Mouse (Mus musculus) heart, embryonic 16.5 days (tissue): ENCODE results near the gene Cc2d1a. TPM values are rescaled to one million over a fixed set of nuclear protein-coding genes. Genes with fewer than 3 reads are reported as not detected.

Source experiments
- ATAC-seq: fragments of 200-750 bp; cut with Nextera tagmentation; replicated peaks from 2 replicates; pipeline ENCODE4 v1.8.0; 2017; ENCODE audit warnings: moderate number of reproducible peaks; ENCODE audit not compliant: insufficient read depth, low FRiP score; ENCODE audit errors: extremely low read depth
- H3K27ac ChIP-seq: fragments of 300-500 bp; sonication (generic); 2 replicates; pipeline ENCODE4 v1.5.1; 2014; ENCODE audit warnings: mild to moderate bottlenecking, low read length, control low read depth, moderate library complexity
- H3K27me3 ChIP-seq: fragments of 300-500 bp; sonication (generic); 2 replicates; pipeline ENCODE4 v1.6.1; 2014; ENCODE audit warnings: low read length, mixed read lengths; ENCODE audit not compliant: control insufficient read depth, insufficient read depth
- H3K36me3 ChIP-seq: fragments of 300-500 bp; sonication (generic); 2 replicates; pipeline ENCODE4 v1.6.1; 2014; ENCODE audit not compliant: control insufficient read depth, insufficient read depth
- H3K4me1 ChIP-seq: fragments of 300-500 bp; sonication (generic); 2 replicates; pipeline ENCODE4 v1.6.1; 2014; ENCODE audit warnings: low read length, mixed read lengths; ENCODE audit not compliant: control insufficient read depth, insufficient read depth
- H3K4me2 ChIP-seq: fragments of 300-500 bp; sonication (generic); 2 replicates; pipeline ENCODE4 v1.6.1; 2014; ENCODE audit warnings: low read depth, mild to moderate bottlenecking, control low read depth, low read length
- H3K4me3 ChIP-seq: fragments of 300-500 bp; sonication (generic); 2 replicates; pipeline ENCODE4 v1.5.1; 2014; ENCODE audit warnings: mild to moderate bottlenecking, control low read depth, low read length
- H3K9ac ChIP-seq: fragments of 300-500 bp; sonication (generic); 2 replicates; pipeline ENCODE4 v1.6.1; 2014; ENCODE audit warnings: low read length, control low read depth
- H3K9me3 ChIP-seq: fragments of 300-500 bp; sonication (generic); replicated peaks from 2 replicates; pipeline ENCODE4 v1.6.1; 2016; ENCODE audit warnings: low read length; ENCODE audit not compliant: control insufficient read depth
- WGBS: fragments of 180-500 bp; shearing (Covaris S2); extraction: QIAGEN DNeasy Blood & Tissue Kit; methylation state at CpG from one replicate; pipeline ENCODE4 v1.1.7; 2014; 5-methylcytosine and 5-hydroxymethylcytosine counted together
- polyA plus RNA-seq: library from polyadenylated mRNA; unstranded; fragments of >200 nt; fragmentation: Nextera tagmentation; extraction: Ambion mirVana; gene quantifications from 2 replicates; pipeline ENCODE4 v1.2.1, GENCODE M21; 2015

Cc2d1a gene
- polyA plus RNA-seq, 1 experiment from 2014 or later: 14.8 TPM

DNA sequence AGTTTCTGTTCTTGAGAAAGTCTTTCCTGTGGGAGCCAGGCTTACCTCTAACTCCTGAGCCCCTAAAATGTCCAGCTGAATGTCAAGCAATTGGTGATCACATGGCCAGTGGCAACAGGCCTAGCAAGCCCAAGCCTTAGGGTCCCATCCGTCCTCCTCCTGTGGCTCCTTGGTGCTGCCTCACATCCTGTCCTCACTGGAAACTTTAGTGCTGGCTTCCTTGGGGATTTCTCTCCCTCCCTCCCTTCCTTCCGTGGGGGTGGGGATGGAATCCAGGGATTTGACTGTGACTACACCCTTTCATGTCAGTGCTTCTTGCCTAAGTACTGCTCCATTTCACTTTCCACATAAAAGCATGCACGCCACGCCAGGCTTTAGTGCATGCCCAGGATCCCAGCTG is 41.9 kb upstream of the Cc2d1a start:
- Histone ChIP-seq H3K9me3 (no peaks in the 10 kb centered on the region; the same call in 1 of the 2 replicates), H3K27ac (peak overlapping the region; percentile 40; the same call in 1 of the 2 replicates), H3K9ac (no peak overlapping the region), H3K27me3 (no peaks in the 10 kb centered on the region), H3K36me3 (no peaks in the 10 kb centered on the region), H3K4me1 (peaks cover 22% of the 10 kb centered on the region), H3K4me3 (no peak overlapping the region), H3K4me2 (no peak overlapping the region)
- WGBS: 63% methylated on average over 4 of the region's 4 CpGs
- ATAC-seq: no peak

DNA sequence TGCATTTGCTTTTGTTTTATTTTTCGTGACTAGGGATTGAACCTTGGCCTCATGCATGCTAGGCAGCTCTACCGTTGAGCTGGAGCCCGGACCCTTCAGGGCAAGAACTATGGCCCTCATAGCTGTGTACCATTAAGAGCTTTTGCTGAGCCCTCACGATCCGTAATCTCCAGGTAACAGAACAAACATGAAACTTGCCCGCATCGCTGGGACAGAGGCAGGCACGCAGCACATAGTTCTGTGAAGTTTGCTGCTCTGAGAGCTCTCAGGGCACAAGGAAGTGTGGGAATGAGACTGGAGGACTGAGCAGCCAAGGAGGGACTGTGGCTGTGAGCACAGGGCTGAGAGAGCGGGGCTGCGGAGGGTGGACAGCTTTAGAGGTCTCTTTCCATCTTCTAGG is 40.9 kb upstream of the Cc2d1a start:
- Histone ChIP-seq H3K9me3 (no peaks in the 10 kb centered on the region; the same call in 1 of the 2 replicates), H3K27me3 (no peaks in the 10 kb centered on the region), H3K36me3 (no peaks in the 10 kb centered on the region), H3K4me2 (no peak overlapping the region), H3K4me3 (no peak overlapping the region), H3K4me1 (peaks cover 28% of the 10 kb centered on the region), H3K27ac (peak overlapping the region; percentile 5; the same call in 1 of the 2 replicates), H3K9ac (no peak overlapping the region)
- ATAC-seq: no peak
- WGBS: 75% methylated on average over 10 of the region's 10 CpGs

DNA sequence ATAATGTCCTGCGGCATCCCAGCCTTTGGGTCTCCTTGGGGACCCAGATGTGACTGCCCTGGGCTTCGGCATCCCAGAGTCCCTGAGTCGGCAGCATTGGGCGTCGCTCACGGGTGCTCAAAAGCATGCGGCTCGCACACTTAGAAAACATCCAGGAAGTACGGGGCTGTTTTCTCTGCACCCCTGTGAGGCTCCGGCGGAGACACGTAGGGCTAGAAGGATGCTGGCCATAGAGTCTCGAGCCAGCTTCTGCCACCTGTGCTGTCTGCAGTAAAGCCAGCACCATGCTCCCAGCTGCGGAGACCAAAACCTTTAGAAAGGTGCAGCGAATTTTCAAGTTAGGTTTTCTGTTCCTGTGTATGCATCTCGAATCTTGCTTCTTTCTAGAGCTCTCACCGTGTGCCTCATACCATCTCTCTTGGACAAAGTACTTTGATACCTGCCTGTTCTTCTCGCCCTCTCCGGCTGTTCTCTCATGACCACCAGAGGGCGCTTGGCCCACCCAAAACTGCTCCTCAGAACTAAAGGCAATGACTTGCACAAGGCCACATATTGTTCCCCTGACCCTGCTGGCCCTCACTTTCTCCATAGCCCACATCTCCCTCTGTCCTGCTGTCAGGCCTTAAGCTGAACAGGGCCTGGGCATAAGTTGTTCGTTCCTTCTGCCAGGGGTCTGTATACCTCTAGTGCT is 39.5 kb upstream of the Cc2d1a start:
- H3K4me2 ChIP-seq: peak overlapping the region; percentile 69
- no peaks in the 10 kb centered on the region for H3K36me3 ChIP-seq
- H3K27ac ChIP-seq: peak overlapping the region; percentile 34
- H3K9me3 ChIP-seq: no peaks in the 10 kb centered on the region; the same call in 1 of the 2 replicates
- peak overlapping the region; percentile 57 for H3K9ac ChIP-seq
- 3% methylated on average over 21 of the region's 21 CpGs for WGBS
- ATAC-seq: peak; percentile 7; the same call in 1 of the 2 replicates
- peaks cover 28% of the 10 kb centered on the region for H3K4me1 ChIP-seq
- H3K27me3 ChIP-seq: no peaks in the 10 kb centered on the region
- peak overlapping the region; percentile 55 for H3K4me3 ChIP-seq

DNA sequence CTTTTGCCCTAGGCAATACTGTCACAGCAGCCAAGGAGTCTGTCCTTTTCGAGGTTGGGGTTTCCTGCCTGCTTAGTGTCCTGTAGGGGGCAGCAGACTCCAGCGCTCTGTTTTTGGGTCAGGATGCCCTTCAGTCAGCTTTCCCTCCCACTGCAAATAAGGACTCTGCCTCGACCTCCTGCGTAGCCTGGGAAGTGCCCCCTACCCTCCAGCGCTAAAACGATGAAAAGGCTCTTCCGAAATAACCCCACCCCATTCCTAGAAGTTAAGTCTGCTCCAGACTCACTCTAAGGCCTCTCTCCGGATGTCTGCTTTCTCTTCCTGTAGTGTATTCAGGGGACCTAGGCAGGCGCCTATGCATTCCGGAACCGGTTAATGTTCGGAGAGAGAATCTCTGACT is 38.8 kb upstream of the Cc2d1a start:
- WGBS: 0% methylated on average over 12 of the region's 12 CpGs
- Histone ChIP-seq H3K27me3 (no peaks in the 10 kb centered on the region), H3K27ac (peak overlapping the region; percentile 34), H3K36me3 (no peaks in the 10 kb centered on the region), H3K9me3 (no peaks in the 10 kb centered on the region; the same call in 1 of the 2 replicates), H3K4me1 (peaks cover 22% of the 10 kb centered on the region), H3K9ac (peak overlapping the region; percentile 57), H3K4me3 (peak overlapping the region; percentile 55), H3K4me2 (peak overlapping the region; percentile 69)
- peak; percentile 25 for ATAC-seq

DNA sequence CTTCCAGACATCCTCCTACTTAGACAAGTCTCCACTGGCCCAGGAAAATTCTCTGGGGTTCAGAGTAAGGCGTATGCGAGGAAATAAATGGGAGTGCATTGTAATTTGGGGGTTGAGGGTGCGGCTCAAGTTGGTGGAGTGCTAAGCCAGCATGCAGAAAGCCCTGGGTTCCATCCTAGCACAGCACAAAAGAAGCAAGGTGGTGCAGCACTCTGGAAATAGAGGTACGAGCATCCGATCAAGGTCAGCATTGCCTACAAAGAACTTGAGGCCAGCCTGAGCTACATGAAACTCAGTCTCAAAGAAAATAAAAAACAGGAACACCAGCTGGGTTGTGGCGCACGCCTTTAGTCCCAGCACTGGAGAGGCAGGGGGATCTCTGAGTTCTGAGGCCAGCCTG is 37.4 kb upstream of the Cc2d1a start, which contains the start of gene Nanos3:
TSS of gene Nanos3 (minus strand) at position 101 of the 400 bp plus-strand sequence.
- Histone ChIP-seq H3K4me2 (peak within 1 kb of the TSS; percentile 74), H3K9me3 (no peaks in the 10 kb centered on the region; the same call in 1 of the 2 replicates), H3K4me3 (peak within 1 kb of the TSS; percentile 79), H3K27me3 (no peaks in the 10 kb centered on the region), H3K27ac (peak within 1 kb of the TSS; percentile 81), H3K4me1 (peaks cover 29% of the 10 kb centered on the region), H3K9ac (peak within 1 kb of the TSS; percentile 95), H3K36me3 (no peaks in the 10 kb centered on the region)
- 95% methylated on average over 7 of the region's 7 CpGs for WGBS
- no peak for ATAC-seq

DNA sequence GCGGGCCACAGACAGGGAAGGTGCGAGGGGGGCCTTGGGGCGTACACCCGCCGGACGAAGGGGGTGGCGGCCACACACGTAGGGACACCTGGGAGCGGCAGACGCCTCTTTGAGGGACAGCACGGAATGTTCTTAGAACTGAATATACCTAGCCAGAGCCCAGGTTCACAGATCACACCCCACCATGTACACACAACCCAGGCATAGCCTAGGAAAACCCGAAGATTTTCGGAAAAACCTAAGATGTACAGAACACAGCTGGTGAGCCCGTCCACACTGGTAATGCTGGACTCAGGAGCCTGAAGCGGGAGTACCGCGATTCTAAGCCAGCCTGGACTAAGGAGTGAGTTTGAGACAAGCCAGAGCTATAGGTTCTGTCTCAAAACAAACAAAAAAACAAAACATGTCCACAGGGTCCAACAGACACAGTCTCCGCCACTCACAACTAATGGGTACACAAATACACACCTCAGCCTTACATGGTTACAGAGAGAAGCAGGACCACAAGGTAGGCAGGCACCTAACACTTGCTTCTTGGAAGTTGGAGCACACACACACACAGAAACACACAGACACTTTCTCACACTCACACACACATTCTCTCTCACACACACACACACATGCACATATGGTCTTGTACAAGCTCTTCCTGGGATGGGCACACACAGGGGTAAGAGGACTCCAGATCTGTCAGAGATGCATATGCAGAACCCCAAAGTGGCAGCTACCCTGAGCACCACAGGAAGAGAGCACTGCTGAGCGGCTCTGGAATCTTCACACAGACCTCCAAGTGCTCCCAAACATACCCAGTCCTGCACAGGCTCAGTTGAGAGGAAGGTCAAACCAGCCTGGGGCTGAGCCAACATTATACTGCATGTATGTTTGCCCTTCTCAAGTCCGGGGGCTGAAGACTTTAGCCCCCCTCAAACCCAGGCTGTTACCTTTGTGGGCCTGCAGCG is 36.6 kb upstream of the Cc2d1a start:
- WGBS: 20% methylated on average over 21 of the region's 21 CpGs
- peak; percentile 4; the same call in 1 of the 2 replicates for ATAC-seq
- H3K9ac ChIP-seq: peak overlapping the region; percentile 95
- H3K4me3 ChIP-seq: peak overlapping the region; percentile 79
- peak overlapping the region; percentile 81 for H3K27ac ChIP-seq
- no peaks in the 10 kb centered on the region for H3K36me3 ChIP-seq
- H3K4me2 ChIP-seq: peak overlapping the region; percentile 74
- peaks cover 37% of the 10 kb centered on the region for H3K4me1 ChIP-seq
- no peaks in the 10 kb centered on the region; the same call in 1 of the 2 replicates for H3K9me3 ChIP-seq
- no peaks in the 10 kb centered on the region for H3K27me3 ChIP-seq

DNA sequence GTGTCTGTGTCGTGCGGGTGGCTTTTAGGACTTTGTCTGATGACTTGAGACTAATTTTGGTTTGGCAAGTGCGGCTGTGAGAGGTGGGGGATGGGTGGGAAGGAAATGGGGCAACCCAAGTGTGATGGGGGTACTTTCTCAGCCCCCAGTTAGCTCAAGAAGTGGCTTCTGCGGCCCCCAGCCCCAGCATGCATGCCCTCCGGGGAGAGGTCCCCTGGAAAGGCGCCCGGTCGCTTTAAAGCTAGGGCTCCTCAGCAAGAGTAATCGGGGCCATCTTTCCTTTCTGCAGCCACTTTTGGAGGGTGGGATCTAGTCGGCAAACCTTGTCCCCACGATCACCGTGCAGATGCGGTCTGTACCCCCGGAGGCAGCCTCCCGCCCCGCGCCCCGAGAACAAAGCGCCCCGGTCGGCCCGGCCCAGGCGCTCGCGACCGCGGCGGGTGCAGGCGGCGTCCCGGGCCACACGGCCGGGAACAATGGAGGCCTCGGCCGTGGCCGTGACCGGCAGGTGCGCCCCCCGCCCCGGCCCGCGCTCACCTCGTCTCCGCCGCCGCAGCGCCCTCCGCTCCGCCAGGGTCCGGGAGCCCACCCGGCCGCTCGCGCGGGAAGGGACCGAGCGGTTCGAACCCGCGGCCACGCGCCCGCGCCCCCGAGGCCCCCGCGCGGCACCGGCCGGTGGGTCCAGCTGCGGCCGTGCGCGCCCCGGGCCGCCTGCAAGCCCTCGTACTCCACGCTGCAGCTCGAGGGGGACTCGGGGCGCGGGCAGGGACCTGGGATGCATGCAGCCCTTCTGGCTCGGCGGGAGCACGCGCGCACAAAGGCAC is 35.7 kb upstream of the Cc2d1a start:
- WGBS: under 1% methylated on average over 85 of the region's 87 CpGs
- H3K9me3 ChIP-seq: no peaks in the 10 kb centered on the region; the same call in 1 of the 2 replicates
- H3K4me1 ChIP-seq: peaks cover 42% of the 10 kb centered on the region
- H3K4me3 ChIP-seq: peak overlapping the region; percentile 79
- peak overlapping the region; percentile 81 for H3K27ac ChIP-seq
- no peaks in the 10 kb centered on the region for H3K36me3 ChIP-seq
- ATAC-seq: peak; percentile 6; the same call in 1 of the 2 replicates
- peak overlapping the region; percentile 74 for H3K4me2 ChIP-seq
- peak overlapping the region; percentile 95 for H3K9ac ChIP-seq
- H3K27me3 ChIP-seq: no peaks in the 10 kb centered on the region

DNA sequence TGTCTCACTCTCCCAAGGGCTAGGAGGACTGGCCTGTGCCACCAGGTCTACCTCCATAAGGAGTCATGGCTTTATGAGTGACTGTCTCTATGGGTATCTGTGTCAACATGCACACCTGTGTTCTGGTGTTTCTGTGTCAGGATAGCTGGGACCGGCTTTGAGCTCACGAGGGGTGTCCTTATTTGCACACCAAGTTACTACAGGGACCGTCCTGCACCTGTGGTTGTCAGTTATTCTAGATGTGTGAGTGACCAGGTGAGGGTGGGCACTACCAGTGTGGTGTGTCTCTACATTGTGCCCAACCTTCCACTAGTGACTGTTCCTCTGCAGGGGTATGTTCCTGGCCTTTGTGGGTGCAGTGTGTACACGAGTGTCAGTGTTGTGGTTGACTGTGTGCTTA is 35.1 kb upstream of the Cc2d1a start:
- no peak for ATAC-seq
- WGBS: 50% methylated on average over 4 of the region's 4 CpGs
- Histone ChIP-seq H3K9ac (peak overlapping the region; percentile 95), H3K27me3 (no peaks in the 10 kb centered on the region), H3K4me1 (peaks cover 45% of the 10 kb centered on the region), H3K9me3 (no peaks in the 10 kb centered on the region; the same call in 1 of the 2 replicates), H3K4me3 (peak overlapping the region; percentile 79), H3K4me2 (peak overlapping the region; percentile 74), H3K36me3 (no peaks in the 10 kb centered on the region), H3K27ac (peak overlapping the region; percentile 81)
